Mouse (Mus musculus): ENCODE data around the gene Card10.
A peak's percentile ranks its signal among the peaks of the same experiment; 100 is the strongest.

The Card10 gene

GRCm38 (mm10) chr15:78778077-78778870, 24.6 kb downstream of the Card10 start:
- DNase-seq (ENCODE audit: extremely low read depth, insufficient read length, low spot score), result peak; percentile 50

- DNase-seq (ENCODE audit: extremely low read depth, insufficient read length, low spot score), result peak; percentile 75
These were observed 29.5 kb downstream of the Card10 start, which contains the start of gene Mfng for GRCm38 (mm10) chr15:78773290-78773729. Gene Mfng (minus strand): TSS chr15:78773475.

- no peak for DNase-seq (ENCODE audit: extremely low read depth, insufficient read length, low spot score)
These were observed 30.0 kb downstream of the Card10 start for GRCm38 (mm10) chr15:78772856-78773255.

GRCm38 (mm10) chr15:78772368-78772763, 30.5 kb downstream of the Card10 start:
- no peak for DNase-seq (ENCODE audit: extremely low read depth, insufficient read length, low spot score)

GRCm38 (mm10) chr15:78771531-78772367, 31.1 kb downstream of the Card10 start:
- DNase-seq (ENCODE audit: extremely low read depth, insufficient read length, low spot score), result no peak

GRCm38 (mm10) chr15:78770983-78771355, 31.9 kb downstream of the Card10 start:
- DNase-seq (ENCODE audit: extremely low read depth, insufficient read length, low spot score), result no peak

- no peak for DNase-seq (ENCODE audit: extremely low read depth, insufficient read length, low spot score)
These were observed 32.4 kb downstream of the Card10 start for GRCm38 (mm10) chr15:78770234-78770982.

GRCm38 (mm10) chr15:78769064-78769463, 33.8 kb downstream of the Card10 start:
- no peak for DNase-seq (ENCODE audit: extremely low read depth, insufficient read length, low spot score)

- DNase-seq (ENCODE audit: extremely low read depth, insufficient read length, low spot score), result no peak
These were observed 39.1 kb downstream of the Card10 start for GRCm38 (mm10) chr15:78763704-78764103.

GRCm38 (mm10) chr15:78763210-78763609, 39.6 kb downstream of the Card10 start:
- DNase-seq (ENCODE audit: extremely low read depth, insufficient read length, low spot score), result no peak

GRCm38 (mm10) chr15:78761112-78761511, 41.7 kb downstream of the Card10 start:
- no peak for DNase-seq (ENCODE audit: extremely low read depth, insufficient read length, low spot score)

- no peak for DNase-seq (ENCODE audit: extremely low read depth, insufficient read length, low spot score)
These were observed 44.7 kb downstream of the Card10 start for GRCm38 (mm10) chr15:78758132-78758531.

GRCm38 (mm10) chr15:78755966-78756725, 46.7 kb downstream of the Card10 start:
- no peak for DNase-seq (ENCODE audit: extremely low read depth, insufficient read length, low spot score)

GRCm38 (mm10) chr15:78755226-78755625, 47.6 kb downstream of the Card10 start:
- DNase-seq (ENCODE audit: extremely low read depth, insufficient read length, low spot score), result no peak

GRCm38 (mm10) chr15:78754144-78754543, 48.7 kb downstream of the Card10 start:
- DNase-seq (ENCODE audit: extremely low read depth, insufficient read length, low spot score), result no peak

GRCm38 (mm10) chr15:78752991-78753390, 49.9 kb downstream of the Card10 start:
- no peak for DNase-seq (ENCODE audit: extremely low read depth, insufficient read length, low spot score)

GRCm38 (mm10) chr15:78750608-78751350, 52.1 kb downstream of the Card10 start:
- no peak for DNase-seq (ENCODE audit: extremely low read depth, insufficient read length, low spot score)

GRCm38 (mm10) chr15:78749855-78750254, 53.0 kb downstream of the Card10 start:
- no peak for DNase-seq (ENCODE audit: extremely low read depth, insufficient read length, low spot score)

- DNase-seq (ENCODE audit: extremely low read depth, insufficient read length, low spot score), result peak; percentile 51
These were observed 58.6 kb downstream of the Card10 start for GRCm38 (mm10) chr15:78744206-78744605.

Data from 3134 (cell line).